Mouse (Mus musculus): ENCODE results near the gene Cdk2ap2.

DNA sequence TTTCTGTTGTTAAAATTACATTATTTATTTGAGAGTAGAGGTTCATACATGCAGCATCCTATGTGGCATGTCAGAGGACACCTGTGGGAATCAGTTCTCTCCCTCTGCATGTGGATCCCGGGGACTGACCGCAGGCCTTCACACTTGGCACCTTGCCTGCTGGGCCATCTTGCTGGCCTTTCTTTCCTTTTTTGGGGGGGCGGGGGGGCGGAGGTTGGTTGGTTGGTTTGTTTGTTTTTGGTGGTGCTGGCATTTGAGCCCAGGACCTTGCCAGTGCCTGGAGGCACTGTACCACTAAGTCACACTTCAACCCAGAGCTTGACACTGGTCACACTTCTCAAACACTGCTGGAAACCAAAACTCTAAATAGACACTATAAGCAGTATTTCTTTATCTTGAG lies 37.4 kb downstream of the Cdk2ap2 start:
- TF ChIP-seq POLR2A (IDR thresholded peaks at IDR 0.05; ENCODE audit: extremely low read depth, insufficient read depth, low read length) (no peak), CTCF (IDR thresholded peaks at IDR 0.05; ENCODE audit: low read depth, low read length) (no peak)
